Mouse (Mus musculus) erythroblast, embryonic 14.5 days (primary cell): Measurements from ENCODE around the gene Ptprn2. TPM values are rescaled to one million over a fixed set of nuclear protein-coding genes. Genes with fewer than 3 reads are reported as not detected.

Source experiments
- H3K27me3 ChIP-seq: 2 replicates; pipeline ENCODE4 v1.6.1; 2012; ENCODE audit warnings: inconsistent platforms; ENCODE audit not compliant: control insufficient read depth
- H3K36me3 ChIP-seq: 2 replicates; pipeline ENCODE4 v1.6.1; 2012; ENCODE audit warnings: mild to moderate bottlenecking, inconsistent platforms; ENCODE audit not compliant: control insufficient read depth
- H3K4me1 ChIP-seq: 2 replicates; pipeline ENCODE4 v1.6.1; 2012; ENCODE audit warnings: inconsistent platforms; ENCODE audit not compliant: control insufficient read depth
- H3K4me3 ChIP-seq: replicated peaks from 2 replicates; pipeline ENCODE3; 2012; ENCODE audit warnings: moderate library complexity, mild to moderate bottlenecking, inconsistent platforms
- H3K9me3 ChIP-seq: 2 replicates; pipeline ENCODE4 v1.6.1; 2012; ENCODE audit warnings: low read length, inconsistent platforms, mixed read lengths; ENCODE audit not compliant: control insufficient read depth
- GATA1 ChIP-seq: IDR thresholded peaks from 2 replicates; pipeline ENCODE4 v1.6.1; 2012; ENCODE audit warnings: low read length, inconsistent platforms, mixed read lengths
- TAL1 ChIP-seq: IDR thresholded peaks from 3 replicates; pipeline ENCODE4 v1.6.1; 2012; ENCODE audit warnings: low read length, inconsistent platforms, mixed read lengths
- polyA plus RNA-seq: library from polyadenylated mRNA; stranded (reverse); fragments of >175 nt; gene quantifications from 2 replicates; pipeline ENCODE4 v1.2.3, GENCODE M21; 2012

Ptprn2 gene
- polyA plus RNA-seq, 1 experiment = 0.03 TPM

DNA sequence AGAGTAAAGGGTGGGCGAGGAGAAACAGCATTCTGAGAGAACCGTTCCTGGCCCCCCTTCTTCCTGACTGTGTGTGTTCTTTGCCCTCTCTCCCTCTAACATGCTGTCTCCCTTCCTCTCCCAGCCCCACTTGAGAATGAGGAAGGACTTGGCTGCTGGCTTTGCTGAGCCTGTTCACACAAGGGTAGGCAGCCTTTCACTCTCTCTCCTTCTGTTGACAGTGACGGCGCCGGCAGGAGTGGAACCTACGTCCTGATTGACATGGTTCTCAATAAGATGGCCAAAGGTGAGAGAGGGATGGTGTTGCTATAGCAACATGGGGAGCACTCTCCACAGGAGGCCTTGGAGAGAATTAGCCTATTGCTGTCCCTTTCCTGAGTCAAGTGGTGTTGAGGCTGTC, 769.8 kb downstream of the Ptprn2 start:
- H3K4me1 ChIP-seq = peaks cover 47% of the 10 kb centered on the region
- no peaks in the 10 kb centered on the region for H3K9me3 ChIP-seq
- H3K4me3 ChIP-seq = no peak overlapping the region
- no peaks in the 10 kb centered on the region for H3K36me3 ChIP-seq
- TF ChIP-seq GATA1 (no peak), TAL1 (no peak)
- H3K27me3 ChIP-seq = no peaks in the 10 kb centered on the region

- TF ChIP-seq GATA1 (no peak), TAL1 (no peak)
- H3K36me3 ChIP-seq = no peaks in the 10 kb centered on the region
- H3K27me3 ChIP-seq = no peaks in the 10 kb centered on the region
- no peaks in the 10 kb centered on the region for H3K9me3 ChIP-seq
- H3K4me1 ChIP-seq = peaks cover 47% of the 10 kb centered on the region
- no peak overlapping the region for H3K4me3 ChIP-seq
Measured at GRCm38 (mm10) chr12:117255776-117256342, 770.3 kb downstream of the Ptprn2 start.

GRCm38 (mm10) chr12:117256849-117257204, 771.3 kb downstream of the Ptprn2 start:
- H3K4me3 ChIP-seq = no peak overlapping the region
- H3K9me3 ChIP-seq = no peaks in the 10 kb centered on the region
- no peak for TF ChIP-seq TAL1
- TF ChIP-seq GATA1 = no peak

GRCm38 (mm10) chr12:117257205-117257920, 771.8 kb downstream of the Ptprn2 start:
- no peaks in the 10 kb centered on the region for H3K27me3 ChIP-seq
- H3K9me3 ChIP-seq = no peaks in the 10 kb centered on the region
- TF ChIP-seq TAL1 = no peak
- no peak for TF ChIP-seq GATA1
- no peaks in the 10 kb centered on the region for H3K36me3 ChIP-seq
- peaks cover 47% of the 10 kb centered on the region for H3K4me1 ChIP-seq
- H3K4me3 ChIP-seq = no peak overlapping the region

More at GRCm38 (mm10) chr12:117256849-117257204, 771.3 kb downstream of the Ptprn2 start:
- Histone ChIP-seq H3K27me3 (no peaks in the 10 kb centered on the region), H3K4me1 (peaks cover 47% of the 10 kb centered on the region), H3K36me3 (no peaks in the 10 kb centered on the region)

GRCm38 (mm10) chr12:117257921-117258497, 772.5 kb downstream of the Ptprn2 start:
- peaks cover 47% of the 10 kb centered on the region for H3K4me1 ChIP-seq
- H3K36me3 ChIP-seq = no peaks in the 10 kb centered on the region
- TF ChIP-seq TAL1 (no peak), GATA1 (no peak)
- no peaks in the 10 kb centered on the region for H3K9me3 ChIP-seq
- 0 out of 2 replicates have a peak, but pooled peaks cover 2% of the 10 kb centered on the region for H3K27me3 ChIP-seq
- no peak overlapping the region for H3K4me3 ChIP-seq

DNA sequence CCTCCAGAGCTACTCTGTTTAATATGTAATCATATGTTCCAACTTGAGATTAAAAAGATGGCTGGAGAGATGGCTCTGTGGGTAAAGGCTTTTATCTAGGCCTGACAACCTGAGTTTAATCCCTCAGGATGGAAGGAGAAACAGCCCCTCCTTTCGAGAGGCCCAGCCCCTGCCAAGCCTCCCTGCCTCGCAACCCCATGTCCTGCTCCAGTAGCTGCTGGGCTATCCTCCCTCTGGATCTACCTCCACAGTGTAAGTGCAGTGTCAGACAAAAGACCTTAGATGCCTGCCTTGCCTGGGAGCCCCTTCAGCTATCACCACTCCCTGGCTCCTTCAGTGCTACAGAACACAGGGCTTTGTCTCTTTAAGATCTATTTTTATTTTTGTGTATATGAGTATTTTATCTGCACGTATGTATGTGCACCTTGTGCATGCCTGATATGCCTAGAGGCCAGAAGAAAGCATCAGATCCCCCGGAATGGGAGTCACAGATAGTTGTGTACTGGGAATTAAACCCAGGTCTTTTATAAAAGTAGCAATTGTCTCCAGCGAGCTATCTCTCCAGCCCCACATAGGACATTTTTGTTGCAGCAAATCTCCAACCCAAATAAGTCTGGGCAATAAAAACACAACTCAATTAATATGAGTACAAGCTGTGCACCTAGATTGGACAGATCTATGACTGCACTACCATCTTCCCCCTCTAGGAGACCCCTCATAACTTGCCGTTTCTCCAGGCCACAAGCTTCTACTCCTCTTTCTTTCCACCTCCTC, 775.1 kb downstream of the Ptprn2 start:
- Histone ChIP-seq H3K27me3 (0 out of 2 replicates have a peak, but pooled peaks cover 2% of the 10 kb centered on the region), H3K9me3 (no peaks in the 10 kb centered on the region), H3K4me3 (no peak overlapping the region), H3K4me1 (peaks cover 44% of the 10 kb centered on the region), H3K36me3 (no peaks in the 10 kb centered on the region)
- TF ChIP-seq TAL1 = no peak
- TF ChIP-seq GATA1 = no peak

GRCm38 (mm10) chr12:117261165-117261440, 775.6 kb downstream of the Ptprn2 start:
- no peak overlapping the region for H3K4me3 ChIP-seq
- H3K9me3 ChIP-seq = no peaks in the 10 kb centered on the region
- peaks cover 40% of the 10 kb centered on the region for H3K4me1 ChIP-seq
- 0 out of 2 replicates have a peak, but pooled peaks cover 2% of the 10 kb centered on the region for H3K27me3 ChIP-seq
- H3K36me3 ChIP-seq = no peaks in the 10 kb centered on the region
- TF ChIP-seq GATA1 (no peak), TAL1 (no peak)

GRCm38 (mm10) chr12:117262003-117262402, 776.5 kb downstream of the Ptprn2 start:
- Histone ChIP-seq H3K9me3 (no peaks in the 10 kb centered on the region), H3K27me3 (0 out of 2 replicates have a peak, but pooled peaks cover 2% of the 10 kb centered on the region), H3K4me1 (peaks cover 39% of the 10 kb centered on the region), H3K4me3 (no peak overlapping the region), H3K36me3 (no peaks in the 10 kb centered on the region)
- TF ChIP-seq GATA1 (no peak), TAL1 (no peak)

DNA sequence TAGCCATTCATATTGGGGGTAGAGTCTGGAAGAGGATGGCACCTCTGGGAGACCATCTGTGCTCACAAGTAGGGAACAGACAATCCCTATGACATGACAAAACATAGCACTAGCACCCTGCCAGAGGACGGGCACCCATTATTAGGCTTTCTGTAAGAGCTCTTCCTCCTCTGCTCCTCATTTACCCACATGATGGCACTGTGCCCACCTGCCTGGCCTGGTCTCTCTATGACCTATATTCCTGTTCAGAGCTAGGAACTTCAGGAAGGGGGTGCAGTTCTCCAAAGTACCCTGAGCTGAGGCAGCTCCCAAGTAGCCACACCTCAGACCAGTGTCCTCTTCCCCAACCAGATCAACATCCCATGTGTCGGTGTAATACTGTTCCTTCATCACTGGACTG, 777.6 kb downstream of the Ptprn2 start:
- no peak for TF ChIP-seq TAL1
- no peak for TF ChIP-seq GATA1
- 0 out of 2 replicates have a peak, but pooled peaks cover 2% of the 10 kb centered on the region for H3K27me3 ChIP-seq
- H3K36me3 ChIP-seq = no peaks in the 10 kb centered on the region
- H3K4me3 ChIP-seq = no peak overlapping the region
- H3K9me3 ChIP-seq = no peaks in the 10 kb centered on the region
- peaks cover 39% of the 10 kb centered on the region for H3K4me1 ChIP-seq
